Mouse (Mus musculus): ENCODE measurements at regions not wholly inside any gene's neighbourhood (a gene's known extent, or its start where the extent isn't known, plus 50 kb on each side); places are given as distances from the start of the nearest gene placed in this dataset.

GRCm38 (mm10) chr14:61665815-61666214, 58.6 kb downstream of the Kcnrg start:
- DNase-seq, result no peak

- DNase-seq, result no peak
Observed at GRCm38 (mm10) chr14:61673184-61673583, 65.9 kb downstream of the Kcnrg start.

GRCm38 (mm10) chr14:61678107-61678506, 70.8 kb downstream of the Kcnrg start:
- DNase-seq, result no peak

GRCm38 (mm10) chr14:61680818-61681707, 73.8 kb downstream of the Kcnrg start:
- DNase-seq, result peak; percentile 95 to 97

GRCm38 (mm10) chr14:61681708-61682701, 74.7 kb downstream of the Kcnrg start:
- peak; percentile 91 to 93 for DNase-seq

GRCm38 (mm10) chr14:61682721-61683355, 75.6 kb downstream of the Kcnrg start:
- DNase-seq, result peak; percentile 78 to 79

GRCm38 (mm10) chr14:61683356-61683740, 76.1 kb downstream of the Kcnrg start:
- no peak for DNase-seq

- no peak for DNase-seq
Observed at GRCm38 (mm10) chr14:61683791-61684411, 76.6 kb downstream of the Kcnrg start.

GRCm38 (mm10) chr14:61684473-61685230, 77.4 kb downstream of the Kcnrg start:
- DNase-seq, result no peak

- no peak for DNase-seq
Observed at GRCm38 (mm10) chr14:61685231-61685800, 78.1 kb downstream of the Kcnrg start.

GRCm38 (mm10) chr14:61686101-61686691, 78.9 kb downstream of the Kcnrg start:
- DNase-seq, result no peak

GRCm38 (mm10) chr14:61686821-61687341, 79.6 kb downstream of the Kcnrg start:
- DNase-seq, result peak; percentile 38 to 49

GRCm38 (mm10) chr14:61687346-61688012, 80.2 kb downstream of the Kcnrg start:
- peak in 1 of 2 experiments; percentile 30 for DNase-seq

GRCm38 (mm10) chr14:61688013-61688520, 80.8 kb downstream of the Kcnrg start:
- no peak for DNase-seq

- DNase-seq, result no peak
Observed at GRCm38 (mm10) chr14:61688666-61689065, 81.4 kb downstream of the Kcnrg start.

GRCm38 (mm10) chr14:61689281-61689680, 82.0 kb downstream of the Kcnrg start:
- DNase-seq, result no peak

GRCm38 (mm10) chr14:61689776-61690175, 82.5 kb downstream of the Kcnrg start:
- DNase-seq, result no peak

- DNase-seq, result no peak
Observed at GRCm38 (mm10) chr14:61691785-61692372, 84.6 kb downstream of the Kcnrg start.

- DNase-seq, result no peak
Observed at GRCm38 (mm10) chr14:61694796-61695195, 87.5 kb downstream of the Kcnrg start.

All from cerebellum, postnatal 14 days (tissue).